12 mouse cellular contexts compared by ENCODE assay signal in the genomic region with DNA sequence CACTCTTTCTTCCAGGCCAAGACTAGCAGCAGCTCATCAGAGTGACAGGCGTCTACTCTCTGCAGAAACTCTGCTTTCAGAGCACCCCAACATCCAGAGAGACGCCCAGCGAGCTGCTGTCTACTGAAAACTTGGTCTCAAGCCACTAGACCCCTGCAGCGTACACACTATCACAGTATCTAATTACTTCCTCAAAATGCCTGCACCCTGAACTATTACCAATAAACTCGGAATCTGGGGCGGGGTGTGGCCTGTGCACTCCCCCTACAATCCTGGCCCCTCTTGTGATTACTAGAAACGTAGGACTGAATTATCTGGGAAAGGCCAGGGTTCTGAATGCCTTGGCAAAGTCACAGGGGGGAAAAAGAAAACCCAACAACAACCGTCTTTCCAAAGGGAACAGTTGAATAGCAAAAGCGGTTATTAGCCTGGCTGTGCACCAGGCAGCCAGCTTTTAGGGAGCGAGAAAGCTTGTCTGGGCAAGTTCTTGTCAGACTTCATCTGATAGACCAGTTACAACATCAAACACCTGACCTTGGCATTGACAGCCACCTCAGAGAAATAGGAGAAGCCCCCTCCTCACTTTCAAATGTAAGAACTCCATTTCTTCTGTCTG. TPM values are rescaled to one million over a fixed set of nuclear protein-coding genes. Genes with fewer than 3 reads are reported as not detected.
A peak's percentile ranks its signal among the peaks of the same experiment; 100 is the strongest.
DNase-seq lines count a peak whose midpoint lies in the region; ATAC-seq and TF ChIP-seq lines count a peak whose summit lies in the region.
"Had no signal": no experiment of that assay in that cellular context is flagged by ENCODE, and none has a peak within 500 bp of the region (broad histone marks: within the 10 kb centered on the region; RNA-seq: fewer than 3 reads in every experiment).

No protein-coding gene starts in this region.

- no peaks in the 10 kb centered on the region for H3K9me3 ChIP-seq in liver, embryonic 11.5 days (ENCODE audit: control insufficient read depth, low read length)
- H3K9me3 ChIP-seq in intestine, embryonic 14.5 days (ENCODE audit: control insufficient read depth, low read length) = no peaks in the 10 kb centered on the region
- H3K9me3 ChIP-seq in stomach, embryonic 15.5 days = no peaks in the 10 kb centered on the region
- H3K9me3 ChIP-seq in hindbrain, embryonic 10.5 days = no peaks in the 10 kb centered on the region
- no peaks in the 10 kb centered on the region for H3K9me3 ChIP-seq in lung, postnatal 0 days (ENCODE audit: low read length)
- H3K9me3 ChIP-seq: limb, embryonic 13.5 days; midbrain, embryonic 13.5 days had no signal

- no peak overlapping the region for H3K9ac ChIP-seq in liver, embryonic 11.5 days (ENCODE audit: low read depth, low read length)
- no peak overlapping the region for H3K9ac ChIP-seq in intestine, embryonic 14.5 days (ENCODE audit: low read length)
- H3K9ac ChIP-seq in stomach, embryonic 15.5 days = no peak overlapping the region
- no peak overlapping the region for H3K9ac ChIP-seq in lung, postnatal 0 days (replicated peaks; ENCODE audit: low read depth)
- H3K9ac ChIP-seq: limb, embryonic 13.5 days; midbrain, embryonic 13.5 days had no signal

- peak overlapping the region; percentile 53 for H3K4me2 ChIP-seq in liver, embryonic 11.5 days
- H3K4me2 ChIP-seq in intestine, embryonic 14.5 days (ENCODE audit: low read length) = no peak overlapping the region
- H3K4me2 ChIP-seq in stomach, embryonic 15.5 days = no peak overlapping the region
- no peak overlapping the region for H3K4me2 ChIP-seq in lung, postnatal 0 days (replicated peaks; ENCODE audit: low read depth, low read length)
- H3K4me2 ChIP-seq: limb, embryonic 13.5 days; midbrain, embryonic 13.5 days had no signal

- no peak for TF ChIP-seq CTCF in brain, embryonic 14.5 days (IDR thresholded peaks at IDR 0.05; ENCODE audit: borderline replicate concordance, extremely low read depth, insufficient read depth, insufficient read length)
- no peak for TF ChIP-seq CTCF in lung, postnatal 0 days (IDR thresholded peaks at IDR 0.05)

- no peak overlapping the region for H3K4me3 ChIP-seq in liver, embryonic 11.5 days (ENCODE audit: low read depth, low read length)
- H3K4me3 ChIP-seq in intestine, embryonic 14.5 days (ENCODE audit: low read depth, low read length) = no peak overlapping the region
- no peak overlapping the region for H3K4me3 ChIP-seq in stomach, embryonic 15.5 days (replicated peaks)
- H3K4me3 ChIP-seq in hindbrain, embryonic 10.5 days = no peak overlapping the region
- H3K4me3 ChIP-seq in lung, postnatal 0 days (ENCODE audit: low read depth, low read length) = no peak overlapping the region
- H3K4me3 ChIP-seq: limb, embryonic 13.5 days; midbrain, embryonic 13.5 days had no signal

- no peaks in the 10 kb centered on the region for H3K27me3 ChIP-seq in liver, embryonic 11.5 days (replicated peaks; ENCODE audit: control insufficient read depth, insufficient read depth, low read length)
- H3K27me3 ChIP-seq in intestine, embryonic 14.5 days (replicated peaks; ENCODE audit: control insufficient read depth, insufficient read depth, low read length) = no peaks in the 10 kb centered on the region
- no peaks in the 10 kb centered on the region for H3K27me3 ChIP-seq in stomach, embryonic 15.5 days (replicated peaks)
- H3K27me3 ChIP-seq in hindbrain, embryonic 10.5 days (ENCODE audit: insufficient read depth, poor library complexity, severe bottlenecking) = no peaks in the 10 kb centered on the region
- H3K27me3 ChIP-seq in lung, postnatal 0 days (replicated peaks; ENCODE audit: insufficient read depth, low read length) = no peaks in the 10 kb centered on the region

- intact Hi-C loops in heart, postnatal 25 days (cut with DNase I) = no loop called here

- peaks cover 86% of the 10 kb centered on the region for H3K4me1 ChIP-seq in liver, embryonic 11.5 days (replicated peaks; ENCODE audit: control insufficient read depth, insufficient read depth, low read length)
- H3K4me1 ChIP-seq in intestine, embryonic 14.5 days (replicated peaks; ENCODE audit: control insufficient read depth, insufficient read depth, low read length) = peaks cover 36% of the 10 kb centered on the region
- H3K4me1 ChIP-seq in stomach, embryonic 15.5 days = peaks cover 69% of the 10 kb centered on the region
- peaks cover 93% of the 10 kb centered on the region for H3K4me1 ChIP-seq in hindbrain, embryonic 10.5 days (replicated peaks)
- peaks cover 23% of the 10 kb centered on the region for H3K4me1 ChIP-seq in lung, postnatal 0 days (ENCODE audit: insufficient read depth, low read depth, low read length)

- DNase-seq in liver, embryonic 11.5 days (ENCODE audit: low spot score) = no peak
- no peak for DNase-seq in liver
- DNase-seq in brain, embryonic 14.5 days (ENCODE audit: low read depth) = peak; percentile 74
- DNase-seq in intestine, embryonic 14.5 days (ENCODE audit: low spot score) = no peak
- DNase-seq in heart, postnatal 25 days (ENCODE audit: low spot score) = no peak
- no peak for DNase-seq in hindbrain, embryonic 10.5 days (ENCODE audit: low spot score)
- DNase-seq in lung, postnatal 0 days (ENCODE audit: low spot score) = no peak
- DNase-seq: gastrocnemius, postnatal 25 days; kidney, adult 2 months had no signal

- WGBS in liver, embryonic 11.5 days = 66% methylated on average over 10 of the region's 10 CpGs
- WGBS in intestine, embryonic 14.5 days = 67% methylated on average over 10 of the region's 10 CpGs
- 59% methylated on average over 10 of the region's 10 CpGs for WGBS in stomach, embryonic 15.5 days
- WGBS in hindbrain, embryonic 10.5 days = 77% methylated on average over 10 of the region's 10 CpGs
- 63% methylated on average over 10 of the region's 10 CpGs for WGBS in lung, postnatal 0 days

- no peaks in the 10 kb centered on the region for H3K36me3 ChIP-seq in liver, embryonic 11.5 days (ENCODE audit: control insufficient read depth, insufficient read depth, low read length)
- H3K36me3 ChIP-seq in intestine, embryonic 14.5 days (ENCODE audit: control insufficient read depth, insufficient read depth, low read length) = no peaks in the 10 kb centered on the region
- no peaks in the 10 kb centered on the region for H3K36me3 ChIP-seq in stomach, embryonic 15.5 days
- peaks cover 12% of the 10 kb centered on the region for H3K36me3 ChIP-seq in hindbrain, embryonic 10.5 days
- H3K36me3 ChIP-seq in lung, postnatal 0 days (ENCODE audit: insufficient read depth, low read length) = no peaks in the 10 kb centered on the region
- H3K36me3 ChIP-seq: limb, embryonic 13.5 days; midbrain, embryonic 13.5 days had no signal

- no peak for ATAC-seq in liver, embryonic 11.5 days (replicated peaks; ENCODE audit: low FRiP score)
- no peak for ATAC-seq in intestine, embryonic 14.5 days (replicated peaks; ENCODE audit: low FRiP score, low TSS enrichment, low read depth)
- ATAC-seq in stomach, embryonic 15.5 days (ENCODE audit: insufficient read depth, low FRiP score, low read depth) = no peak
- no peak for ATAC-seq in lung, postnatal 0 days
- ATAC-seq: midbrain, embryonic 13.5 days had no signal

- TF ChIP-seq EP300 in lung, postnatal 0 days (IDR thresholded peaks at IDR 0.05) = no peak

- peak overlapping the region; percentile 13; the same call in 1 of the 2 replicates for H3K27ac ChIP-seq in liver, embryonic 11.5 days (ENCODE audit: low read depth, low read length)
- peak overlapping the region; percentile 27; the same call in 1 of the 2 replicates for H3K27ac ChIP-seq in intestine, embryonic 14.5 days (ENCODE audit: low read depth)
- peak overlapping the region; percentile 67 for H3K27ac ChIP-seq in stomach, embryonic 15.5 days
- H3K27ac ChIP-seq in hindbrain, embryonic 10.5 days = no peak overlapping the region
- no peak overlapping the region for H3K27ac ChIP-seq in lung, postnatal 0 days (ENCODE audit: low read length)
- H3K27ac ChIP-seq: limb, embryonic 13.5 days; midbrain, embryonic 13.5 days had no signal

- no peak for TF ChIP-seq POLR2A in brain, embryonic 14.5 days (IDR thresholded peaks at IDR 0.05; ENCODE audit: borderline replicate concordance, extremely low read depth, insufficient read depth, insufficient read length, poor library complexity, severe bottlenecking)

RNA-seq across cellular contexts. Expression of gene Ccdc88c, which starts 14.2 kb away (rescaled TPM):
- polyA plus RNA-seq in liver, embryonic 11.5 days (2014; fragmentation: Nextera tagmentation; extraction: Ambion mirVana) = 11.8 and 13.3 TPM in 2 replicates
- 24.1 and 31.6 TPM in 2 replicates for polyA plus RNA-seq in brain, embryonic 14.5 days (2012; rRNA removed)
- 14.5 and 15.2 TPM in 2 replicates for polyA plus RNA-seq in intestine, embryonic 14.5 days (2014; fragmentation: Nextera tagmentation; extraction: Ambion mirVana)
- 9.4 and 11.1 TPM in 2 replicates for polyA plus RNA-seq in stomach, embryonic 15.5 days (2015; fragmentation: Nextera tagmentation; extraction: Ambion mirVana)
- 1 to 10 TPM; 5.9 to 6.7 TPM for total RNA-seq in heart, postnatal 25 days (2021)
- polyA plus RNA-seq in hindbrain, embryonic 10.5 days (2016; fragmentation: Nextera tagmentation; extraction: Ambion mirVana) = 13.3 and 17.6 TPM in 2 replicates
- 6.9 and 7.4 TPM in 2 replicates for polyA plus RNA-seq in lung, postnatal 0 days (2015; fragmentation: Nextera tagmentation; extraction: Ambion mirVana)

Comparison
In these comparisons a context has a peak if more than half of its experiments do, and no peak if none do; other contexts are left out.
1. H3K27ac ChIP-seq: peak in liver, embryonic 11.5 days (single experiment), intestine, embryonic 14.5 days (single experiment) and stomach, embryonic 15.5 days (single experiment); none in hindbrain, embryonic 10.5 days (single experiment) and lung, postnatal 0 days (single experiment).